Mouse (Mus musculus) neural tube, embryonic 11.5 days (tissue): ENCODE results near the gene Nrn1l. TPM values are rescaled to one million over a fixed set of nuclear protein-coding genes. Genes with fewer than 3 reads are reported as not detected.

ENCODE experiments used
- ATAC-seq: fragments of 200-750 bp; cut with Nextera tagmentation; 2 replicates; pipeline ENCODE4 v1.8.0; 2017; ENCODE audit warnings: moderate number of reproducible peaks, mild to moderate bottlenecking, moderate TSS enrichment, moderate library complexity; ENCODE audit not compliant: insufficient read depth, low FRiP score, low TSS enrichment
- DNase-seq: peaks from one replicate; pipeline ENCODE4 v3.0.0-alpha.2; 2015; ENCODE audit warnings: low spot score
- H3K27ac ChIP-seq: fragments of 300-500 bp; sonication (generic); 2 replicates; pipeline ENCODE4 v1.5.1; 2014; ENCODE audit warnings: low read depth, mild to moderate bottlenecking, low read length
- H3K27me3 ChIP-seq: fragments of 300-500 bp; sonication (generic); 2 replicates; pipeline ENCODE4 v1.6.1; 2014; ENCODE audit warnings: mild to moderate bottlenecking, low read length, mixed read lengths; ENCODE audit not compliant: control insufficient read depth, insufficient read depth
- H3K36me3 ChIP-seq: fragments of 300-500 bp; sonication (generic); 2 replicates; pipeline ENCODE4 v1.6.1; 2014; ENCODE audit warnings: mild to moderate bottlenecking, low read length, moderate library complexity, mixed read lengths; ENCODE audit not compliant: control insufficient read depth, insufficient read depth
- H3K4me1 ChIP-seq: fragments of 300-500 bp; sonication (generic); 2 replicates; pipeline ENCODE4 v1.6.1; 2014; ENCODE audit warnings: low read length, mixed read lengths; ENCODE audit not compliant: control insufficient read depth, insufficient read depth
- H3K4me2 ChIP-seq: fragments of 300-500 bp; sonication (generic); 2 replicates; pipeline ENCODE4 v1.6.1; 2014; ENCODE audit warnings: low read depth, mild to moderate bottlenecking, moderate library complexity
- H3K4me3 ChIP-seq: fragments of 300-500 bp; sonication (generic); 2 replicates; pipeline ENCODE4 v1.5.1; 2014; ENCODE audit warnings: low read depth, low read length
- H3K9ac ChIP-seq: fragments of 300-500 bp; sonication (generic); 2 replicates; pipeline ENCODE4 v1.6.1; 2014; ENCODE audit warnings: mild to moderate bottlenecking, low read length
- H3K9me3 ChIP-seq: fragments of 300-500 bp; sonication (generic); 2 replicates; pipeline ENCODE4 v1.6.1; 2016; ENCODE audit warnings: low read length; ENCODE audit not compliant: control insufficient read depth
- WGBS: fragments of 180-500 bp; shearing (Covaris S2); extraction: QIAGEN DNeasy Blood & Tissue Kit; methylation state at CpG from one replicate; pipeline ENCODE4 v1.1.7; 2014; 5-methylcytosine and 5-hydroxymethylcytosine counted together
- polyA plus RNA-seq: library from polyadenylated mRNA; unstranded; fragments of >200 nt; fragmentation: Nextera tagmentation; extraction: Ambion mirVana; gene quantifications from 2 replicates; pipeline ENCODE4 v1.2.1, GENCODE M21; 2014

Nrn1l gene
- polyA plus RNA-seq, 1 experiment from 2014 or later: not detected

DNA sequence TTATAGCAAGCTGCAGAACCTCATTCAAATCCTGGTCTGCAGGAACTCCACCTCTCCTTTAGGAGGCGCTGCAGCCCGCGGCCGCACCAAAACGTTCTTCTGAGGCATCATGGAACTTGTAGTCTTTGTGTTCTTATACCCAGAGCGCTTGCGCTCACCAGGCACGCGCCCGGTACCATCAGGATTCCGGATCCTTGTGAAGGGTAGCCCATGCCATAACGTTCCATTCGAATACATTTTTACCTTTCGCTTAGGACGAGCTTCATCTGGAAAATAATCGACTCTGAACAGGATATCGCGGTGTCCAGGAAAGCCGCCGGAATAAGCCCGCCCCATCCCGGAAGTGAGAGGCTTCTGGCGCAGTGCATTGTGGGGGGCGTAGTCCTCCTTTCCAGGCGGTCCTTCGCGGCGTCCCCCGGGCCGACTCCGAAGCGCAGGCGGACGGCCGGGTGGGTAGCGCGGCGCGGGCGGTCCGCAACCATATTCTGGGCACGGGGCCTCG is 38.6 kb upstream of the Nrn1l start, which contains the start of gene Thap11:
Gene Thap11 (plus strand): TSS at position 418 of the 502 bp plus-strand sequence.
- peak within 1 kb of the TSS; percentile 78 for H3K9ac ChIP-seq
- peak within 1 kb of the TSS; percentile 85 for H3K27ac ChIP-seq
- H3K4me3 ChIP-seq: peak within 1 kb of the TSS; percentile 69
- H3K4me1 ChIP-seq: peaks cover 27% of the 10 kb centered on the region
- H3K36me3 ChIP-seq: no peaks in the 10 kb centered on the region; the same call in 1 of the 2 replicates
- H3K27me3 ChIP-seq: no peaks in the 10 kb centered on the region
- H3K9me3 ChIP-seq: no peaks in the 10 kb centered on the region
- H3K4me2 ChIP-seq: peak within 1 kb of the TSS; percentile 93
- ATAC-seq: peak; percentile 91
- WGBS: under 1% methylated on average over 43 of the region's 43 CpGs
- DNase-seq: peak; percentile 95

DNA sequence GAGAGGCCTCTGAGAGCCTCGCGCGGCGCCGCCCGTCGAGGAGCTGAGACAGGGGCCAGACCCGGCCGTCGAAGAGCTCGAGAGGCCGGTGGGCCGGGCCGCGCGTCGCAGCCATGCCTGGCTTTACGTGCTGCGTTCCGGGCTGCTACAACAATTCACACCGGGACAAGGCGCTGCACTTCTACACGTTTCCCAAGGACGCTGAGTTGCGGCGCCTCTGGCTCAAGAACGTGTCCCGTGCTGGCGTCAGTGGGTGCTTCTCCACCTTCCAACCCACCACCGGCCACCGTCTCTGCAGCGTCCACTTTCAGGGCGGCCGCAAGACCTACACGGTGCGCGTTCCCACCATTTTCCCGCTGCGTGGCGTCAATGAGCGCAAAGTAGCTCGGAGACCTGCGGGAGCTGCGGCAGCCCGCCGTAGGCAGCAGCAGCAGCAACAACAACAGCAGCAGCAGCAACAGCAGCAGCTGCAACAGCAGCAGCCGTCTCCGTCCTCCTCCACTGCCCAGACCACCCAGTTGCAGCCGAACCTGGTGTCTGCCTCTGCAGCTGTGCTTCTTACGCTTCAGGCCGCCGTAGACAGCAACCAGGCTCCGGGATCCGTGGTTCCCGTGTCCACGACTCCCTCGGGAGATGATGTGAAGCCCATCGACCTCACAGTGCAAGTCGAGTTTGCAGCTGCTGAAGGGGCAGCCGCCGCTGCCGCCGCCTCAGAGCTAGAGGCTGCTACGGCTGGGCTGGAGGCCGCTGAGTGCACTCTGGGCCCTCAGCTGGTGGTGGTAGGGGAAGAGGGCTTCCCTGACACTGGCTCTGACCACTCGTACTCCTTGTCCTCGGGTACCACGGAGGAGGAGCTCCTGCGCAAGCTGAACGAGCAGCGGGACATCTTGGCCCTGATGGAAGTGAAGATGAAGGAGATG is 37.9 kb upstream of the Nrn1l start:
- H3K4me2 ChIP-seq: peak overlapping the region; percentile 93
- peak overlapping the region; percentile 85 for H3K27ac ChIP-seq
- peak; percentile 42 for ATAC-seq
- under 1% methylated on average over 71 of the region's 71 CpGs for WGBS
- H3K27me3 ChIP-seq: no peaks in the 10 kb centered on the region
- peak overlapping the region; percentile 78 for H3K9ac ChIP-seq
- DNase-seq: peak; percentile 64
- H3K9me3 ChIP-seq: no peaks in the 10 kb centered on the region
- no peaks in the 10 kb centered on the region; the same call in 1 of the 2 replicates for H3K36me3 ChIP-seq
- H3K4me1 ChIP-seq: peaks cover 26% of the 10 kb centered on the region
- peak overlapping the region; percentile 69 for H3K4me3 ChIP-seq

DNA sequence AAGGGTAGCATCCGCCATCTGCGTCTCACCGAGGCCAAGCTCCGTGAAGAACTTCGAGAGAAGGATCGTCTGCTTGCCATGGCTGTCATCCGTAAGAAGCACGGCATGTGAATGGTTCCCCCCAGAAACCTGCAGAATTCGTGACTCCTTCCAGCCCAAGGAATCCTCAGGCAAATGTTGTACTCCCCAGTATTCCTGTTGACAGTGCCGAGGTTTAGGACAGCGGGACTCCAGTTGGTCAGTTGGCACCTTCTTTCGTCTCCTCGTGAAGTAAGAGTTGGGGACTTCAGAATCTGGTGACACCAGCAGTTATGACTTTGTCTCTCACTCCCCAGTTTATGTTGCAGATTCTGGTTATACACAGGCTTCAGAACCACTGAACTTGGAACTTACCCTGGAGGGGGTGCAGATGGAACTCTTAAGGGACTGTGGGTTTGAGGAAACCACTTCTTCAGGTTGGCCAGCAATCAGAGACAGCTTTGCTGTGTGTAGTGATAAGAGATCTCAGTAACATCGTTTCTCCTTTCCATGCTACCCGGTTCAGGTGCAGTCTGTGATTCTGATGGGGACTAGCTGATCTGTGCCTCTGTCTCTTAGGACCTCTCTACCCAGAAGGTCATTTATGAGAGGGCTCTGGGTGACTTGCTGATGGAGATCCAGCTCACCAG is 37.1 kb upstream of the Nrn1l start:
- ATAC-seq (no peak), DNase-seq (no peak)
- WGBS: 24% methylated on average over 15 of the region's 15 CpGs
- Histone ChIP-seq H3K4me2 (peak overlapping the region; percentile 93), H3K27me3 (no peaks in the 10 kb centered on the region), H3K36me3 (no peaks in the 10 kb centered on the region; the same call in 1 of the 2 replicates), H3K4me1 (peaks cover 22% of the 10 kb centered on the region), H3K9me3 (no peaks in the 10 kb centered on the region), H3K4me3 (peak overlapping the region; percentile 69), H3K27ac (peak overlapping the region; percentile 85), H3K9ac (peak overlapping the region; percentile 78)

DNA sequence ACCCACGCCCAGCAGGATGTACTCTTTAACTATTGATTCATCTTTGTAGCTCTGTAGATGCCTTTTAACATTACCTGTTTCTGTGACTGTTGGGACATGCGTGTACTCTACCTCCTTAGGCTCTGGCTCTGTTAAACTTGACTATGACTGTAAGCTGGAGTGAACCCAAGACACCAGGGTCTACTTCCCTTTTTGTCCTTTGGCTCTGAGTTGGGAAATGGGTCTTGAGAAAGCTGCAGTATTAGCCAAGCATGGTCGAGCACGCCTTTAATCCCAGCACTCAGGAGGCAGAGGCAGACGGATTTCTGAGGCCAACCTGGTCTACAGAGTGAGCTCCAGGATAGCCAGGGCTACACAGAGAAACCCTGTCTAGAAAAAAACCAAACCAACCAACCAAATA is 34.9 kb upstream of the Nrn1l start:
- no peak for DNase-seq
- H3K4me1 ChIP-seq: peaks cover 34% of the 10 kb centered on the region

DNA sequence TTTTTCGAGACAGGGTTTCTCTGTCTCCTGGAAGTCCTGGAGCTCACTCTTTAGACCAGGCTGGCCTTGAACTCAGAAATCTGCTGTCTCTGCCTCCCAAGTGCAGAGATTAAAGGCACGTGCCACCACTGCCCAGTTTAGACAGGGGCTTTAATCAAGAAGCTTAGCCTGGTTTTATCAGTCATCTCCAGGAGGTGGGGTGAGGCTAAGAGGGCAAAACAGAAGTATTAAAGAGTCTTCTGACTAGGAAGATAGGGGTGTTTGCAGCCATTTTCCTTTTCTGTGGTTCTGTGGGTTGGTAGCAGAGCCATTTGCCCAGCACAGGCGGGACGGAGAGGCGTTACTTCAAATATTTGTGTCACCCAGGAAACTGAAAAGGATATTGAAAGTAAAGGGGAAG is 34.1 kb upstream of the Nrn1l start:
- Histone ChIP-seq H3K9ac (no peak overlapping the region), H3K27ac (no peak overlapping the region)
- 78% methylated on average over 5 of the region's 5 CpGs for WGBS

More for the DNA sequence above, 34.9 kb upstream of the Nrn1l start:
- Histone ChIP-seq H3K36me3 (no peaks in the 10 kb centered on the region; the same call in 1 of the 2 replicates), H3K27me3 (no peaks in the 10 kb centered on the region), H3K9ac (no peak overlapping the region; the same call in 1 of the 2 replicates), H3K9me3 (no peaks in the 10 kb centered on the region), H3K4me2 (no peak overlapping the region), H3K4me3 (no peak overlapping the region), H3K27ac (no peak overlapping the region)
- WGBS: 89% methylated on average over 5 of the region's 5 CpGs
- ATAC-seq: no peak

DNA sequence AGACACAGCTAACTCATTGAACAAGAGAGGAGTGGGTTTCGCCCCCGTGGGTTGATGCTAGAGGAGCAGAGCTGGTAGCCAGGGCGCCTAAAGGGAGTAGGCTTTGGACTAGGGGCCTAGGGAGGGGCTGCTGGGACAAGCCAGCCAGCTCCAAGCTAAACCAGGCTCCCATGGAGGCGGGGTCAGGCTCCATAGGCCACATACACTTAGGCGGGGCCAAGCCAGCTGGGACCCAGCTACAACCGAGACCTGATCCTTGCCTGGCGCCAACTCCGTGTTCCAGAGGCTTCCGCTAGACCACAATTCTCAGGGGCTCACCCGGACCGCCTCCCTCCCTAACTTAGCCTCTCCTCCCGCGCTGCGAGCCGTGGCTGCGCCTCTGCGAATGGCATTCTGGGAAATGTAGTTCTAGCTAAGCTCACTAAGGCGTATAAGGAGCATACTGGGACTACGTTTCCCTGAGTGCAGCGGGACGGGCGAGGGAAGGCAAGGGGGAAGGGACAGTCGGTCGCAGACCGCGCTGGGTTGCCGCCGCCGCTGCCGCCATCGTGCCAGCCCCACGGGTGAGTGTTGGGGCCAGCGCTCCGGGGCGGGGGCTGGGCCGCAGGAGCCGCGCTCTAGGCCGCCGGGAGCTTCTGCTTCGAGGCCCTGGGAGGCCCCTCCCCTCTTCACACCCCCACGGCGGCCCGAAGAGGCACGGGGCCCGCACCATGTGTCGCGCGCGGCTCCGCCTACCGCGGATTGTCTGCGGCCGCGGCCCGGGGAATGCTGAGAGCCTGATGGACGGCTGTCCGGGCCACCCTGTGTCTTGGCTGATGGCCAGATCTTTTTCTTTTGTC is 33.0 kb upstream of the Nrn1l start, which contains the start of gene Nutf2:
Gene Nutf2 (plus strand): TSS at position 438 of the 839 bp plus-strand sequence.
- Histone ChIP-seq H3K9ac (peak within 1 kb of the TSS; percentile 96), H3K27ac (peak within 1 kb of the TSS; percentile 86), H3K36me3 (no peaks in the 10 kb centered on the region; the same call in 1 of the 2 replicates), H3K4me1 (peaks cover 34% of the 10 kb centered on the region), H3K27me3 (no peaks in the 10 kb centered on the region), H3K9me3 (no peaks in the 10 kb centered on the region), H3K4me3 (peak within 1 kb of the TSS; percentile 97), H3K4me2 (peak within 1 kb of the TSS; percentile 90)
- DNase-seq (peak; percentile 96), ATAC-seq (peak; percentile 95)
- under 1% methylated on average over 47 of the region's 59 CpGs for WGBS

More for the DNA sequence above, 34.1 kb upstream of the Nrn1l start:
- no peaks in the 10 kb centered on the region for H3K27me3 ChIP-seq
- DNase-seq (no peak), ATAC-seq (no peak)
- no peaks in the 10 kb centered on the region; the same call in 1 of the 2 replicates for H3K36me3 ChIP-seq
- H3K4me3 ChIP-seq: no peak overlapping the region; the same call in 1 of the 2 replicates
- peaks cover 34% of the 10 kb centered on the region for H3K4me1 ChIP-seq
- peak overlapping the region; percentile 30 for H3K4me2 ChIP-seq
- H3K9me3 ChIP-seq: no peaks in the 10 kb centered on the region

DNA sequence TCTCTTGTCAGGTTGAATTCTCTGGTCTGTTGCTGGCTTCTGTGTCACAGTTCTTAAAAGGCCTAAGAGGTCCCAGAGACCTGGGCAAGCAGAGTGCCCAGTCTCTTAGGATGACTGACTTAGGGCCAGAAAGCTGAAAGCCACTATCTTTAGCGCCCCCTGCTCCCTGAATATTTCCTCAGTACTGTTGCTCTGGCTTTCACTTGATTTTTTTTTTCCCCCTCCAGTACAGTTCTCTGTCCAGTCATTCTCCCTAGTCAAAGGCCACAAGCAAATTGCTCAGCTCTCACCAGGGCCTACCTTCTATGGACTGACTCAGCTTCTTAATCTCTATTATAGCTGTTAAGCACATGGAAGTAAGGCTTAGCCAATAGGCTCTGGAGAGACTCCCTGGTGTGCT is 31.4 kb upstream of the Nrn1l start:
- peaks cover 24% of the 10 kb centered on the region for H3K4me1 ChIP-seq
- H3K9me3 ChIP-seq: no peaks in the 10 kb centered on the region
- ATAC-seq (no peak), DNase-seq (no peak)
- H3K36me3 ChIP-seq: peaks cover 2% of the 10 kb centered on the region; the same call in 1 of the 2 replicates
- 5% methylated on average over 1 of the region's 1 CpGs for WGBS
- H3K27ac ChIP-seq: no peak overlapping the region
- H3K9ac ChIP-seq: peak overlapping the region; percentile 96
- H3K27me3 ChIP-seq: no peaks in the 10 kb centered on the region
- peak overlapping the region; percentile 90 for H3K4me2 ChIP-seq
- H3K4me3 ChIP-seq: peak overlapping the region; percentile 97
